Mouse (Mus musculus) megakaryocyte, embryonic 14.5 days (primary cell): Measurements from ENCODE around the gene Jak3. TPM values are rescaled to one million over a fixed set of nuclear protein-coding genes. Genes with fewer than 3 reads are reported as not detected.

Experiments used
- H3K27me3 ChIP-seq: replicated peaks from 2 replicates; pipeline ENCODE3; 2012; ENCODE audit warnings: inconsistent platforms
- H3K36me3 ChIP-seq: replicated peaks from 2 replicates; pipeline ENCODE3; 2012; ENCODE audit warnings: low read length, inconsistent platforms, mixed read lengths
- H3K4me1 ChIP-seq: 2 replicates; pipeline ENCODE4 v1.6.1; 2012; ENCODE audit warnings: inconsistent platforms
- H3K4me3 ChIP-seq: replicated peaks from 2 replicates; pipeline ENCODE3; 2012; ENCODE audit warnings: moderate library complexity, mild to moderate bottlenecking, inconsistent platforms
- H3K9me3 ChIP-seq: 2 replicates; pipeline ENCODE4 v1.6.1; 2012; ENCODE audit warnings: inconsistent platforms
- FLI1 ChIP-seq: IDR thresholded peaks from 2 replicates; pipeline ENCODE4 v1.6.1; 2012; ENCODE audit warnings: low read length, inconsistent platforms, mixed read lengths
- GATA1 ChIP-seq: IDR thresholded peaks from 3 replicates; pipeline ENCODE4 v1.6.1; 2012; ENCODE audit warnings: mixed read lengths, low read length, inconsistent platforms, borderline replicate concordance
- polyA plus RNA-seq: library from polyadenylated mRNA; stranded (reverse); fragments of >175 nt; gene quantifications from 2 replicates; pipeline ENCODE4 v1.2.3, GENCODE M21; 2012; ENCODE audit warnings: low replicate concordance; ENCODE audit not compliant: insufficient read depth

Jak3 gene
- polyA plus RNA-seq, 1 experiment: 209 TPM

DNA sequence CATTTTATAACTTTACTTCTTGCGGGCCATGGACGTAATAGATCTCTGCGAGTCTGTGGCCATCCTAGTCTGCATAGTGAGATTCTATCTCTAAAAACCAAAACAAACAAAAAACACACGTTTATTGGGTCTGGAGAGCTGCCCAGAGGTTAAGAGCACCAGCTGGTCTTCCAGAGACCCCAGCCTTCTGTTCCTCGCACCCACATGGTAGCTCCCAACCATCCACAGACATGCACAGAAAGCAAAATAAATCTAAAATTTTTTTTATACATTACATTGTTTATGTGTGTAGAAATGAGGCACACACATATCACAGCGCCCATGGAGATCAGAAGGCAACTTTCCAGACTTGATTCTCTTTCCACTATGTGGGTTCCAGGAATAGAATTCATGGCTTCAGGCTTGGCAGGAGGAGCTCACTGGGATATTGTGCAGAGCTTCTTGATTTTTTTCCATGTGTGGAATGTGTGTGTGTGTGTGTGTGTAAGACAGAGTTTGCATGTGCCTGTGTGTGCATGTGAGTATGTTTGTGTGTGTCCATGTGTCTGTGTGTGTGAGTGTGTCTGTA, 3.8 kb upstream of the Jak3 start:
- Histone ChIP-seq H3K4me1 (peaks cover 83% of the 10 kb centered on the region), H3K4me3 (peak overlapping the region; percentile 95)
- no peak for TF ChIP-seq FLI1
- TF ChIP-seq GATA1: no peak

DNA sequence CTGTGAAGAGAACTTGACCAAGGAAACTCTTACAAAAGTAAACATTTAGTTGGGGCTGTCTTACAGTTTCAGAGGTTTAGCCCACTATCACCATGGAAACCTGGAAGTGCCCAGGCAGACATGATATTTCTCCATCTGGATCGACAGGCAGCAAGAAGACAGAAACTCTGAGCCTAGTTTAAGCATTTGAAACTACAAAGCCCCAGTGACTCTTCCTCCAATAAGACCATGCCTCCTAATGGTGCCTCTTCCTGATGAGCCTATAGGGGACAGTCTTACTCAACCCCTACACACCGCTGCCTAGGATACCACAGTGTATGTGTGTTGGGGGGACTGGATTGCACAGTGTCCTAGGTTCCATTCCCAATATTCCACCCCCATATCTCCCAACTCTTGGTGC, 2.0 kb upstream of the Jak3 start:
- Histone ChIP-seq H3K4me3 (no peak overlapping the region), H3K4me1 (peaks cover 83% of the 10 kb centered on the region), H3K27me3 (no peaks in the 10 kb centered on the region), H3K9me3 (no peaks in the 10 kb centered on the region), H3K36me3 (peaks cover 15% of the 10 kb centered on the region)
- no peak for TF ChIP-seq FLI1

More for the DNA sequence above, 3.8 kb upstream of the Jak3 start:
- H3K9me3 ChIP-seq: no peaks in the 10 kb centered on the region
- no peaks in the 10 kb centered on the region for H3K27me3 ChIP-seq
- no peaks in the 10 kb centered on the region for H3K36me3 ChIP-seq

DNA sequence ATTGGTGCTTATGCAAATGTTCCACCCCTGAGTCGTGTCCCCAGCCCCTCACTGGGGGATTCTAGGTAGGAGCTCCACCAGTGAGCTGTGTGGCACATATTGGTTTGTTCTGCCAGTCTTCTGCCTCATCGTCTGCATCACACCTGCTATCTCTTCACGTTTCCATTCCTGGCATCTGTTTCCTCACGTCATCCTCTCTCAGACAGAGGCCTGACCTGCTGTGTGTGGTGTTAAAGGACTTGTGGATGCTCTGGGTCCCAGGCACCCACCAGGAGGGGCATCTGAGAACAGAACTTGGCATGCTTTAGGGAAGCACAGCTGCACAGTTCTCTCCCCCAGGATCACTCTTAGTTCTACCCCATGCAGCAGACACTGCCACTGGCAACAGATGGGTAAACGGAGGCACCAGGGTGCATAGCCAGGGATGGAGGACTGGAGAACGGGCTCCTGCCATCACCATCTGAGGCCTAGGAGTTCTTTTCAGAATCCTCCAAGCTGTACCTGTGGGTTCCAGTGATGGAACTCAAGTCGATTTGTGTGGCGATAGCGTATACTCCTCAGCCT, 558 bp upstream of the Jak3 start:
- H3K27me3 ChIP-seq: no peaks in the 10 kb centered on the region
- peaks cover 29% of the 10 kb centered on the region for H3K36me3 ChIP-seq
- H3K4me3 ChIP-seq: peak overlapping the region; percentile 97
- TF ChIP-seq GATA1 (no peak), FLI1 (no peak)
- H3K4me1 ChIP-seq: peaks cover 76% of the 10 kb centered on the region
- no peaks in the 10 kb centered on the region for H3K9me3 ChIP-seq

DNA sequence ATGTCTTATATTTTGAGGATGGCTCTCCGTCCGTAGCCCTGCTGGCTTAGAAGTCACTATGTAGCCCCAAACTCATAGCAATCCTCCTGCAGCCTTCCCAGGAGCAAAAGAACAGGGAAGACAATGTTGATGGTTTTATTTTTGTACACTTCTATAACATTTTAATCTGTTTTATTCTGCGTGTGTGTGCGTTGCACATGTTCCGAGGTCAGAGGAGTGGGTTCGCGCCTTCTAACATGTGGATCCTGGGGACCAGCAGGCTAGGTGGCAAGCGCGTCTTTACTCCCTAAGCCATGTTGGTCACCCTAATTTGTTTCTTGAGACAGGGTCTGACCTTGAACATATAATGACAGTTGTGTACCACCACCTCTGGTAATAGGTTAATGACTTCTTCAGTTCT, 707 bp downstream of the Jak3 start:
- peak overlapping the region; percentile 97 for H3K4me3 ChIP-seq

DNA sequence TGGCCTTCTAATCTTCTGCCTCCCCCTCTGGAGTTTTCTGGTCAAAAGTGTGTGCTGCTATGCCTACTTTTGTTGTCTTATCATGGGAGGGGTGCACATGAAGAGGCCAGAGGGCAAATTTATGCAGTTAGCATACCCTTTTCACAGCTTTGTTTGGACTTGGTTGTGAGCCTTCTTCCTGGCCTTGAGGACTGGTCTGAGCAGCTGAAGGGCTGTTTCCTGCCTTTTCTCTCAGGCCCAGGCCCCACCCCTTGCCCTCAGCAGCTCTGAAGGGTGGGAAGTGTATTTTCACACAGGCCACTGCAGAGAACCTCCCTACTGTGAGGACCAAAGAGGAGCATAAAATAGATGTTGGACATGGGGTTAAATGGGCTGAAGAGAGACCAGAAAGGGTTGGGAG, 1.5 kb downstream of the Jak3 start:
- Histone ChIP-seq H3K4me1 (peaks cover 61% of the 10 kb centered on the region), H3K36me3 (peaks cover 49% of the 10 kb centered on the region), H3K27me3 (no peaks in the 10 kb centered on the region), H3K9me3 (no peaks in the 10 kb centered on the region), H3K4me3 (peak overlapping the region; percentile 97)
- no peak for TF ChIP-seq GATA1
- no peak for TF ChIP-seq FLI1

More for the DNA sequence above, 707 bp downstream of the Jak3 start:
- TF ChIP-seq FLI1 (no peak), GATA1 (no peak)
- no peaks in the 10 kb centered on the region for H3K9me3 ChIP-seq
- peaks cover 69% of the 10 kb centered on the region for H3K4me1 ChIP-seq
- peaks cover 42% of the 10 kb centered on the region for H3K36me3 ChIP-seq
- no peaks in the 10 kb centered on the region for H3K27me3 ChIP-seq

DNA sequence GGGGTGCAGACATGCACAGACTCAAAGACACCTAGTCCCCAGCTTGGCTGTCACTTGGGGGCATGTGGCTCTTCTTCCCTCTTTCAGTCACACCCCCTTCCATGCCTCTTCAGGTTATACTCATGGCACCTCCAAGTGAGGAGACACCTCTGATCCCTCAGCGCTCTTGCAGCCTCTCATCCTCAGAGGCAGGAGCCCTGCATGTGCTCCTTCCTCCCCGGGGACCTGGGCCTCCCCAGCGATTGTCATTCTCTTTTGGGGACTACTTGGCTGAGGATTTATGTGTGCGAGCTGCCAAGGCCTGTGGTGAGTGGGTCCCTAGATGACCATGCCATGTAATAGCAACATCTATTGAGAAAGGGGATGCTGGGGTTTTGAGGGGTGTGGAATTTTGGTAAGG, 2.1 kb downstream of the Jak3 start:
- Histone ChIP-seq H3K4me3 (peak overlapping the region; percentile 97), H3K4me1 (peaks cover 55% of the 10 kb centered on the region), H3K36me3 (peaks cover 56% of the 10 kb centered on the region), H3K9me3 (no peaks in the 10 kb centered on the region), H3K27me3 (no peaks in the 10 kb centered on the region)
- TF ChIP-seq FLI1: no peak

DNA sequence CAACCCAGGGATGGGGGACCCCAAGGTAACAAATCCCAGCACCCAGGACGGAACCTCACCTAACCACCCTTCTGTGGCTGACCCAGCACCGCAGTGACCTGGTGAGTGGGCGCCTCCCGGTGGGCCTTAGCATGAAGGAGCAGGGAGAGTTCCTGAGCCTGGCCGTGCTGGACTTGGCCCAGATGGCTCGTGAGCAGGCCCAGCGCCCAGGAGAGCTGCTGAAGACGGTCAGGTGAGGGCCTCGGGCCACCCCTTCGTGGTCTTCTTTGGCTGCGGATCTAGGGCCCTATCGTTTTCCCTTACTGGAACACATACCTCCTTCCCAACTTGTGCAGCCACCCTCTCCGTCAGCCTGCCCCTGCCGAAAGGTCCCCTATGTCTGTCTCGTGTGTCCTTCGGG, 3.0 kb downstream of the Jak3 start:
- Histone ChIP-seq H3K9me3 (no peaks in the 10 kb centered on the region), H3K4me3 (no peak overlapping the region), H3K36me3 (peaks cover 65% of the 10 kb centered on the region), H3K4me1 (peaks cover 46% of the 10 kb centered on the region), H3K27me3 (no peaks in the 10 kb centered on the region)
- TF ChIP-seq GATA1: no peak
- no peak for TF ChIP-seq FLI1

DNA sequence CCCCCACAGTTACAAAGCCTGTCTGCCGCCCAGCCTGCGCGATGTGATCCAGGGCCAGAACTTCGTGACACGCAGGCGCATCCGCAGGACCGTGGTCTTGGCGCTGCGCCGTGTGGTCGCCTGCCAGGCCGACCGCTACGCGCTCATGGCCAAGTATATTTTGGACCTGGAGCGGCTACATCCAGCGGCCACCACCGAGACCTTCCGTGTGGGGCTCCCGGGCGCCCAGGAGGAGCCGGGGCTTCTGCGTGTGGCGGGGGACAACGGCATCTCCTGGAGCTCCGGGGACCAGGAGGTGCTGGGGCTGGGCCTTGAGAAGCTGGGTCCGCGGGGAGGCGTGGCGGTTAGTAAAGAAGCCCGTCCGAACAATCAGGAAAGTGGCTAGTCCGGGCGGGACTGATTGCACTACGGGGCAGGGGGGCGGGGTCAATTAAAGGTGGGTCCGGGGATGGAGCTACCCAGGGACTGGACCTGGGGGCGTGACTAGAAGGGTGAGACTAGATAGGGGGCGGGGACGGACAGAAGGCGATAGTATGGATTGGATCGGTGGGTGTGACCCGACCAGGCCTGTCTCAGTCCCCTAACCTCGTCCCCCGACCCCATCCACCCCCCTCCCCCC, 3.6 kb downstream of the Jak3 start:
- Histone ChIP-seq H3K27me3 (no peaks in the 10 kb centered on the region), H3K36me3 (peaks cover 70% of the 10 kb centered on the region), H3K9me3 (no peaks in the 10 kb centered on the region), H3K4me1 (peaks cover 43% of the 10 kb centered on the region), H3K4me3 (no peak overlapping the region)
- no peak for TF ChIP-seq FLI1
- no peak for TF ChIP-seq GATA1

DNA sequence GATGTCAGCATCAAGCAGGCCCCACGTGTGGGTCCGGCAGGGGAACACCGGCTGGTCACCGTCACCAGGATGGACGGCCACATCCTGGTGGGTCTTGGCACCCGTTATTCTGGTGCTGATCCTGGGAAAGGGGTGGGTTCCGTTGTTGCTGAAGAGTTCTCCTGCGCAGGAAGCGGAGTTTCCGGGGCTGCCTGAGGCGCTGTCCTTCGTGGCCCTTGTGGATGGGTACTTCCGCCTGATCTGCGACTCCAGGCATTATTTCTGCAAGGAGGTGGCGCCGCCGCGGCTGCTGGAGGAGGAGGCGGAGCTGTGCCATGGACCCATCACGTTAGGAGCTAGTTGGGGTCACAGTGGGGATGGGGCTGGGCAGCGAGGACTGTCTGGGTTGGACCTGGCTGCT, 4.4 kb downstream of the Jak3 start:
- Histone ChIP-seq H3K36me3 (peaks cover 78% of the 10 kb centered on the region), H3K9me3 (no peaks in the 10 kb centered on the region), H3K4me1 (peaks cover 38% of the 10 kb centered on the region), H3K4me3 (no peak overlapping the region), H3K27me3 (no peaks in the 10 kb centered on the region)
- TF ChIP-seq GATA1 (no peak), FLI1 (no peak)

DNA sequence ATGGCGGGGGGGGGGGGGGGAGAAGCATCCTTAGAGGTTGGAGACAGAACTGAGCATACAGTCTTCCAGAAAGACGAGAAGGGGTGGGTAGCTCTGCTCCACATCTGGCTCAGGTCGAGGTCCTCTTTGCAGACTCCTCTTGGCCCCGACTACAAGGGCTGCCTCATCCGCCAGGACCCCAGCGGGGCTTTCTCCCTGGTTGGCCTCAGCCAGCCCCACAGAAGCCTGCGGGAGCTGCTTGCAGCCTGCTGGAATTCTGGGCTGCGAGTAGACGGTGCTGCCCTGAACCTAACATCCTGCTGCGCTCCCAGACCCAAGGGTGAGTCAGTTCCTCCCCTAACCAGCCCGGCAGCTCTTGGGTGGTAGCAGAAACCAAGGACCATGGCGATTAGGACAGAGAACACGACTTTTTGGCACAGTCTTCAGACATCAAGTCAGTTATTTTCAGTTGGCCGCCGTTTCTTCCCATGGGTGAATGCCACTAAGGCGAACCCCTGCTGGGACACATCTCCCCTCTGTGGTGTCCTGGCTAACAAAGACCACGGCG, 5.3 kb downstream of the Jak3 start:
- no peak overlapping the region for H3K4me3 ChIP-seq
- TF ChIP-seq GATA1: no peak
- no peak for TF ChIP-seq FLI1
- H3K27me3 ChIP-seq: no peaks in the 10 kb centered on the region
- peaks cover 34% of the 10 kb centered on the region for H3K4me1 ChIP-seq
- no peaks in the 10 kb centered on the region for H3K9me3 ChIP-seq
- peaks cover 88% of the 10 kb centered on the region for H3K36me3 ChIP-seq
